Mouse (Mus musculus): Measurements from ENCODE around the gene Pkp3.
"Not testable (repeated sequence)": the region's sequence is repeated elsewhere in the genome, so short reads cannot be mapped to it uniquely, and the experiment has no call there.

Pkp3 gene

DNA sequence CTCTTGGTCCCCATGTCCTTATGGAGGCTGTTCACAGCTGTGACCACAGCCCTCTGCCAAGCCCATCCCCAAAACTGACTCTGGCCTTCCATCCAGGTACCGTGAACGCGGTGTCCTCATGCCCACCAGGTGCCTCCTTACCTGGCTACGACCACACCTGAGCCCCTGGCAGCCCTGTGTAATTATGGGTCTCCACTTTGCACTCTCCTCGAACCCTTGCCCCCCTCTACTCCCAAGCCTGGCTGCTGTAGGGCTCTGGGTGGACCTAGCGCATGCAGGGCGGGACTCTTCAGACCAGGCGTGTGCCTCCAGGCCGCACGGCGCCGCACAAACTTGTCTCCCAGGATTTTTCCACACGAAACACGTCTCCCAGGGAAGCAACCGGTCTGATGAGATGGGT is at the start of gene Pkp3:
Pkp3 (plus strand) TSS at position 378 of the 400 bp plus-strand sequence.
- in situ Hi-C loops (cut with MboI, MseI): loop anchor here in 1 of 2 experiments (25.0 kb wide), 1 partner anchor 1984 kb away; the partner anchor contains the start of genes Cd81 and Tssc4

DNA sequence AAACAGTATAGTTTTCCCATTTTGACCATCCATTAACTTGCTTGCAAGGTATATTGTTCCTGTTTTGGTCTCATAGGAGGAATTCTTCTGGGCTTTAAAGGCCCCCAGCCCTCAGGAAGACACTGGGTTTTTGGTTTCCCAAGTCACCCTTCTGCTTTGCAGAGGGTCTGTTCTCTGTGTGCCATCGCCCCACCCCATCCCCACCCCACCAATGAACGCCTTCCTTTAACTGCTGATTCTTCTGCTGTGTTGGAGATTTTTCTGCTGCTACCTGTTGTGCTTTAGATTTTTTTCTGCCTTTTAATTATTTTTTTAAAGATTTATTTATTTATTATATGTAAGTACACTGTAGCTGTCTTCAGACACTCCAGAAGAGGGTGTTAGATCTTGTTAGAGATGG is 49.2 kb upstream of the Pkp3 start, which contains the start of gene Gm17387:
Gm17387 (plus strand) TSS at position 301 of the 400 bp plus-strand sequence.
- in situ Hi-C loops (cut with MboI, MseI): no loop called here

DNA sequence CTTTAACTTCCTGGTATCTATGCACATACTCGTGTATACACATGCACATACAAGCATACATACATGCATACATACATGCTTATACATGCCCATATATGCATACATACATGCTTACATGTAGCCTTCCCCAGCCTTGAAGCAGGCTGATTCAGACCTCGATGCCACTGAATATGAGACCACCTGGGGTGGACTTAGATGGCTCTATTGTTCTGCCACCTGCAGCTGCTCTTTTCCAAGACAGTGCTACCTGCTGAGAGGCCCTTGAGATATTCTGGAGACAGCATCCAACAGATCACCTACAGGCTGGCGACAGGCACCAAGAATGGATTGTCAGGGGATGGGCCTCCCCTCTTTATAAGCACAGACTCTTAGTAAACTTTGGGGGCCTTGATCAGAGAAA is 47.6 kb upstream of the Pkp3 start:
- in situ Hi-C loops (cut with MboI, MseI): no loop called here

DNA sequence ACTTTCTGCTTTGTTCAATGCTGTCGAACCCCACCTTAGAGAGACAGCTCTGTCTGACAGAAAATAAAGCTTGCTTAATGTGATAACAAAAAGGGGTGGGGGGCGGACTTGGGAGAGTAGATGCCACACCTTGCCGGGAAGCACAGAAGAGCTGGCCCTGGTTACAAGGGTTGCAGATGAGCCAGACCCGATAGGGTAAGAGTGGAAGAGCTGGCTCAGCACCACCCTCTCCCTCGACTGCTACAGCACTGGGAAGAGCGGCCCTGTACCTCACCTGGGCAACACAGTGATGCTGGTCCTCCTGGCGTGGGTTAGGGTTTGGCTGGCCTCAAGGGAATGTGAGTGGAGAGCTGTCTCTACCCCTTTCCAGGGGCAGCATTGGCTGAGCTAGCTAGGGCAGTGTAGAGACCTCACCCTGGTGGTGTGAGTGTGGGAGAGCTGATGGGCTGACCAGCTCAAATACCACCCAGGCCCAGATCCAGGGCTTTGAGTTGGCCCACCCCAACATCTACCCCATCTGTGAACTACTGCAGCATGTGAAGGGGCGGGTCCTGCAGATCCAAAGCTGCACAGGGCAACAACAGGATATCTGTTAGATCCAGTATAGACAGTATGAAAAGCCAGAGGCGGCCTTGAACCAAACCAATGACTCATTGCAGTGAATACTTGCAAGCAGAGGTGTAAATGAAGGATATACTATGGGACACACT is 45.4 kb upstream of the Pkp3 start:
- in situ Hi-C loops (cut with MboI, MseI): no loop called here

DNA sequence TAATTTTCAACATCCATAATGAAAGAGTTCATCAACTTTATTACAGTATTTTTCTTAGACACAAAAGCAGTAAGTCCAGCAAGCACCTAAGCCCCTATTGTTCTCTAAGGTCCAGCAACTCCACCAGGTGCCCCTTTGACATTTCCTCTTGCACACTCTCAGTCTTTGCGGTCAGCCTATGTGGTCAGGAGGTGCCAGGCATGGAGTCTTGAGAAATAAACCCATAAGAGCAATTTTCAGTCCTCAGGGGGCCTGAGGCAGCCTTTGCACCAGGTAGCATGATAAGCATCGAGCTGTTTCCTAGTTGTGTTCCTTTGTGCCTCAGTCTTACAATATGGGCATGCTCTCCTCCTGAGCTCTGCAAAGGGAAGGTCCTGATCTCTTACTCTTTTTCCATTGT is 41.4 kb upstream of the Pkp3 start:
- in situ Hi-C loops (cut with MboI, MseI): not testable (repeated sequence)

DNA sequence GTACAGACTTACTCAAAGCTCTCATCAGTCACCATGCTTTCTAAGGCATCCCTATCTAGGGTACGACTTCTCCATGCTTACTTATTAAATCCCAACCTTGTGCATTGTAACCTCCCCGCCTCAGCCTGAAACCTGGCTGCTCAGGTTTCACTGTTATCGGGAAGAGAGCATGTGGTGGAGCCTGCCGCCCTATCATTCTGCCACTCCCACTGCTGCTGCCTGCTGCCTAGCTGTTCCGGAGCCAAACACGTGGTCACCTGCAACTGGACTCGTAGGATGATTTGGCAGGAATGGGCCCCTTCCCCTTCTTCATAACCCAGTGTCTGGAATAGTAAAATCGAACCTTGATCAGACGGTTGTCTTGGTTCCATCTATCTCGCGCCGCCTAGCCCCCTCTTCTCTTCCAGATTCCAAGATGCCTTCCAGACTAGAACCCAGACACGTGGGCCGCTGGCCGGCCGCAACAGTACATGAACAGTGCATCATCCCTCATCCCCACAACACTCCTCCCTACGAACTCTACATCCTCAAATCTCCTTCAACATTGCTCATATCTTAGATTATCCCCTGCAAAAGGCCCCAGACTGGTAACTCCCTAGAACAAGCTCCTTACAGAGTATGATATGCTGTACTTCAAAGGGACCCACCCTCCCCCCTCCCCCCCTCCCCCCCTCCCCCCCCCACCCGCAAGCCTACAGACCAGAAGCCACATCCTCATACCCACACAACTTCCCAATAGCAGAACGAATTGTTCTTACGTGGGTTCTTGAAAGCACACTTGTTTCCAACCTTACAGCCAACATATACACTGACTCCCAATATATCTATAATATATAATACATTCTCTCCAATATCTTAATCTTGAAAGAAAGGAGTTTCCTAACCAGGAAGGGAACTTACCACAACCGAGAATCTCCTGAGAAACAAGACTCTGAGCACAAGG is 39.7 kb upstream of the Pkp3 start:
- in situ Hi-C loops (cut with MboI, MseI): no loop called here

DNA sequence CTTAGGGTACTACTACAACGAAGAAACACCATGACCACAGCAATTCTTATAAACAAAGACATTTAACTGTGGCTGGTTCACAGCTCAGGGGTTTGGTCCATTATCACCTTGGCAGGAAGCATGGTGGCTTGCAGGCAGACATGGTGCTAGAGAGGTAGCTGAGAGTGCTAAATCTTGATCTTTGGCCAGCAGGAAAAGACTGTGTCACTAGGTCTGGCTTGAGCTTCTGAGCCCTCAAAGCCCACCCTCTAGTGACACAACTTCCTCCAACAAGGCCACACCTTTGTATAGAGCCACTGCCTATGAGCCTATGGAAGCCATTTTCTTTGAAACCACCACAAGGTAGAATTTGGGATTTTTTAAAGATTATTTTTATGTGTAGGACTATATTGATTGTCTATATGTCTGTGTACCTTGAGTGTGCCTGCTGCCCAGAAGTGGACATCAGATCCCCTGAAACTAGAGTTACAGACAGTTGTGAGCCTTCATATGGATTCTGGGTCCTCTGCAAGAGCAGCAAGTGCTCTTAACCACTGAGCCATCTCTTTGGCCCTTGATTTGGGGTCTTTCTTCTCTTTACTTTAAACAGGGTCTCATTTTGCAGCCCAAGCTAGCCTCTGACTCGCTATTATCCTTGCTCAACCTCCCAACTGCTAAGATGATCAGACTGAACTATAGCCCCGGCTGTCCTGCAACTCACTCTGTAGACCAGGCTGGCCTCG is 38.5 kb upstream of the Pkp3 start:
- in situ Hi-C loops (cut with MboI, MseI): loop anchor here in 1 of 2 experiments (10.0 kb wide), 1 partner anchor 1245 kb away; no protein-coding TSS in a partner anchor

DNA sequence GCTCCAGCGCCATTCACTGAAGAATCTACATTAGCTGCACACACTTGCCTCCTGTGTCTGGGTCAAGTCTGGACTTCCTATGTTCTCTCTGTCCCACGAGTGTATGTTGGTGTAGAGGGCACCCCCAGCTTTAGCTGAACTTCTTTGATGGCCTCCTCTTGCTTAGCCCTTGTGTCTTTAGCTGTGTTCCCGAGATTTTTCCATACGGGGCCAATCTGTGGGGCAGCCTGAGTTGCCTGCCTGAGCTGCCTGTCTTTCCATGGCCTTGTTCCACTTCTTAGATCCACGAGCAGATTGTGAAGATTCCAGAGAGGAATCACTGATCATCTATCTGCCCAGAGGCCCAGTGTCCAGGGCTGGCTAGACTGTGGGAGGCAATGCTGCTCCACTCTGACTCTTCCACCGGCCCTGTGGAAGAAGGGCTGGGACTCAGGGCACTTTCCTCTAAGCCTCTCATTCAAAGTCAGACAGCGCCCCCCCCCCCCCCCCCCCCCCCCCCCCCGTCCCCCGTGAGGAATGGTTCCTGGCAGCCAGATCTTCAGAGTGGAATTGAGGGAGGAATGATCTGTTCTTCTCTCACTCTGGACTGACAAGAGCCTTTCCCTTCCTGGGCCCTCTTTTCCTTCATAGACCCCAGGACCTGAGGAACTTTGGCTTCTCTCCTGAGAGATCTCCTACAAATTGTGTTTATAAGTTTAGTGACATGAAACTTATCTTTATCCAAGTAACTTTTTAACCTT is 37.0 kb upstream of the Pkp3 start:
- in situ Hi-C loops (cut with MboI, MseI): loop anchor here in 1 of 2 experiments (10.0 kb wide), 1 partner anchor 1244 kb away; no protein-coding TSS in a partner anchor

DNA sequence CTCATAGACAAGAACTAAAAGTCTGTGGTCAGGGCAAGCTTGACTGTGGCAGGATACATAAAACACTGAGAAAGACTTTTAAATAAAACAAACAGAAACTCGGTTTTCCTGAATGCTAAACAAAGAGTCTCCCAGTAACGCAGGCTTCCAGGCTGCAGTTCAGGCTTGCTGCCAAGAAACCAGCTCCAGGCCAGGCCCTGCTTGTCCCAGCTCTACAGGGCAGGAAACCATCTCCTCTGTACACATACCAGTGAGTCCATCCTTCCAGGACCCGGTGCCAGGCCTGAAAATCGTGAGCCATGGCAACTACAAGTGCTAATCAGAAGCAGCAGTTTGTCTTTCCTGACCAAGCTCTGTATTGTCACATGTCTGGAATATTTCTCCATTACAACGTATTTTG is 36.4 kb upstream of the Pkp3 start:
- in situ Hi-C loops (cut with MboI, MseI): loop anchor here in 1 of 2 experiments (10.0 kb wide), 1 partner anchor 1243 kb away; no protein-coding TSS in a partner anchor

DNA sequence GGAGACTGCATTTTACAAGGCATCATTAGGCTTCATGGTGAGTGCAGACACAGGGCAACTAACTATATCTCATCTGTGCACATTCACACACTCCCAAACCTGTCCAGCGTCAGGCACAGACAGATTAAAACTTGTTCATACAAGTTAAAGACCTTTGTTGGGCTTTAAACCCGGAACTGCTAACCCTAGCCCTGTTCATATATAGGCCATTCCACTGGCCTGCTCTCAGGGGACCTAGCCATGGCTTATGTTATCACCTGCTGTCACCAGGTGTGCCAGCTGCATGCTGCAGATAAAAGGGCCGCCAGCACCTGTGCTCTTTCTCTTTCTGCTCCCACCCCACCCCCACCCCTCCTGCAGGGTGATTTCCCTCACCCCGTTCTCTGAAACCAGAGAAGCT is 35.5 kb upstream of the Pkp3 start:
- in situ Hi-C loops (cut with MboI, MseI): loop anchor here in 1 of 2 experiments (10.0 kb wide), 1 partner anchor 1242 kb away; no protein-coding TSS in a partner anchor

DNA sequence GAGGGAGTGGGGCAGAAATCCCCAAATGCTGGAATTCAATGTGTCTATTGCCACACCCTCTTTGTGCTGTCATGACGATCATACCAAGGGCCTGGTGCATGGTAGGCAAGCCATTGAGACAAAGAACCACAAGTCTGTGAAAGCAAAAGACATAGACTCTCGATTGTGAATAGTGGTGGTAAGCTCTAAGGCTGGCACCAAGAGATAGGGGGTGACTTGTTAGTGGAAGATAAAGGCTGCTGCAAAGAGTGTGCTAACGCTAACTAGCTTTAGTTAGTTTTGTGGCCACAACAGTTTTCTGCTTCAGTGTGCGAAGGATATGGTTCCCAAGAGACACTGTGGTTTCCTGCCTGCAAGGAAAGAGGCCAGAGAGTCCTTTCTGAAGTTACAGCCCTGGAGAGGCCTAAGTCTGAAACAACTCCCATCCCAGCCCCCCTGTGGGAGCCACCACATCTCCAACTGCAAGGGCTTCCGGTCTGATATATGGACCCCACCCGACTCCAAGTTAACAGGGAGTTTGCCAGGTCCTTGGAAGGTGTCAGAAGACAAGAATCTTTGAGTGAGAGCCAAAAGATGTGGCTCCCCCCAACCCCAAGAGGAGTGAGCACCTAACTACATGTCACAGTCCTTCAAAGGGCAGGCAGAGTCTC is 31.0 kb upstream of the Pkp3 start:
- in situ Hi-C loops (cut with MboI, MseI): loop anchor here (5.0 to 10.0 kb wide), 4 partner anchors 35 to 1238 kb away; partner anchors contain the start of genes Cox8b (in 2 of the 2), Gm45717 (in 2 of the 2), Ifitm2 (in 2 of the 2) and Ifitm3 (in 2 of the 2)

DNA sequence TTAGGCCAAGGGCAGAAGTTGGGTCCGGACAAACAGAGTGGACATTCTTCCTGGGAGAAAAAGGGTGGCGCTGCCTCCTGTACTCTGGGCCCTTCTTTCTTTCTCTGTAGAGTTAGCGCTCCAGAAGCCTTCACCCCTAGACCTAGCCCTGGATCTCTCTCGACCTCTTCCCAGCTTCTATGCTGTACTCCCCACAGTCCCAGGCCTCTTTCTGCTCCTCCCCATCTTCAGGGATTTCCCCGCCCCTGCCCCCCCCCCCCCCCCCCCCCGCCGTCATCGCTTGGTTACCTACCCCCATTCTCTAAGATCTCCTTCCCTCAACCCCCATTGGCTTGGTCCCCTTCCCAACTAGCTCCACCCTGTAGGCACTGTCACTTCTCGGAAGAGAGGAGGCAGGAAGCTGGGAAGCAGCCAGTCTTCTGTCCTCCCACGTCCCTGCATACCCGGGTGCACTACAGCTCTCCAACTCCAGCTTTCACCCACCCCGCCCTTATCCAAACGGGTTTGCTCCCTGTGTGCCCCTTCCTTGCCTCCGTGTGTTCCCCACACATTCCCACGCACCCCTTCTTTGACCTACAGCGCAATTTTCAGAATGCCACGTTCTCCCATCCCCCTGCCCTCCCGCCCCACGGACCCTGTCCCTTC is 30.3 kb upstream of the Pkp3 start:
- in situ Hi-C loops (cut with MboI, MseI): loop anchor here (5.0 to 10.0 kb wide), 4 partner anchors 35 to 1237 kb away; partner anchors contain the start of genes Cox8b (in 2 of the 2), Gm45717 (in 2 of the 2), Ifitm2 (in 2 of the 2) and Ifitm3 (in 2 of the 2)

DNA sequence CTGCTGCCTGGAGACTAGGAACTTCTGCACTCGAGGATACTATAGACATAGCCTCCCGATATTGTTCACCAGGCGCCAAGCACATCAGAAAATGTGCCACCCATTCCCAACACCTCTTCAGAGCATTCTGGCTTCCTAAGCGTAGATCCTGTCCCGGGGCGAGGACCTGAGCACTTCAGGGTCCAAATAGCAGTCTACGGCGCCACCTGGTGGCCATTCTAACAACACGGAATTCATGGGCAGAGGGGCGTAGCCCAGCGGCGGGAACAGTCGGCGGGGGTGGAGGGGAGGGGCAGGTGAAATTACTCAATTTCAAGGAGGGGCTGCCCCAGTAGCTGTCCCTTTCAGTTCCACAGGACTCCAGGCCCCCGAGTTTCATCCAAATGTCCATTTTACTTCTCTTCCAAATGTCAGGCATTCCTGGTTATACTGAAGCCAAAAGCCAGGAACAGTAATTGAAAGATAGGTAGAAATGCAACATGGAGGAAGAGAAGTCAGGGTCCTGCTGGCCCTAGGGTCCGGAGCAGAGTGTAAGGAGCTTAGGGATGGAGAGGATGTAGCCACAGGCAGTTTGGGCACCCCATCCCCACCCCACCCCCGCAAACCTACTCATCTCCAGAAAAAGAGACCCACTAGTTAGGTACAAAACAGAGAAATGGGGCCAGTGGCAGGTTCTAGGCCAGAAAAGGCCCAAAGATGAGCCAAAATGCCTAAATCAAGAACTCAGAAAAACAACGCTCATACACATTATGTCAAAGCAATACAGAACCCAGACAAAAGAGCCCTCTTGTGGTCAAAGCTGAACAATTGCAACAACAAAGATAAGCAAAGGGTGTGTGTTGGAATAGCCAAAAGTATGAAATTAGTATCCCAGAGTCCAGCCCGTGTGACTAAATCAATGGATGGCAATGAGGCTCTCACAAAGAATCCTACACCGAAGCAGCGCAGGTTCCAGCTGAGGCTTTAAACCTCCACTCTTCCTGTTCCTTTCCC is 29.5 kb upstream of the Pkp3 start:
- in situ Hi-C loops (cut with MboI, MseI): loop anchor here (5.0 to 10.0 kb wide), 4 partner anchors 36 to 1236 kb away; partner anchors contain the start of genes Cox8b (in 2 of the 2), Gm45717 (in 2 of the 2), Ifitm2 (in 2 of the 2) and Ifitm3 (in 2 of the 2)

DNA sequence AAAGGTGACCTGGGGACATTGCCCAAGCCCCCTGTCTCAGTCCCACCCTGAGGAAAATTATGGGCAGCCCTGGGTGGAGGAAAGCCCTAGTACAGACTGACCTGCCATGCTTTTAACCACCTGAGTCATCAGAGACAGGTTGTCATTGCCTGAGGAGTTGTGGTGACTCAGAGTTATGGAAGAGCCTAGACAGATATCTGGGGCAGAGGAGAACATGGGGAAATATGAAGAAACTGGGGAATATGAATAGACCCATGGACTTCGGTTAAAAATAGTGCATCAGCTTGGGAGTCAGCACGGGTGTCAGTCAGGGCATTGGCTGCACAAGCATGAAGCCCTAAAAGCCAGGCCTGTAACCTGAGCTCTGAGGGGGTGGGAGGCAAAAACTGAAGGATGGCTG is 28.7 kb upstream of the Pkp3 start:
- in situ Hi-C loops (cut with MboI, MseI): loop anchor here (5.0 to 10.0 kb wide), 4 partner anchors 37 to 1235 kb away; partner anchors contain the start of genes Cox8b (in 2 of the 2), Gm45717 (in 2 of the 2), Ifitm2 (in 2 of the 2) and Ifitm3 (in 2 of the 2)

DNA sequence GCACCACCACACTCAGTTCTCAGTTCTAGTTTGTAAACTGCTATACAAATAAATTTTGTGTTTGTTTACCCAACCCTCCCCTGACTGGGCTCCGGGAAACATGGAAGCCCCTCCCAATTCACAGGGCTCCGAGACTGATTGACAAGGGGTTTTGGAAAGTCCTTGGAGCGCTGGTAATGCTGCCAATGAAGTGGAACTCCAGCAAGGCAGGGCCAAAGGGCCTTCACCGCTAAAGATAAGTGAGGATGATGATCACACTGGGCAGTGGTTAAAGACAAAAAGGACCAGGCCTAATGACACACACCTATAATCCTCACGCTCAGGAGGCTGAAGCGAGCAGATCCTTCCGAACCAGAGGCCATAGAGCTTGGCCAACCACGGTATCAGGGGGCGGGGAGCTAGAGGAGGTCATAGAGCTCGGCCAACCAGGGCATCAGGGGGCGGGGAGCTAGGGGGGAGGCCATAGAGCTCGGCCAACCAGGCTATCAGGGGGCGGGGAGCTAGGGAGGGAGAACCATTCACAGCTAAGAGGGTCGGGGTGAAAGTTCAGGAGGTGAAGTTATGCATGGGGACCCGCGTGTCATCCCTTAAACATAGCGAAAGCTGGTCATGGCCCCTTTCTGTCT is 26.8 kb upstream of the Pkp3 start:
- in situ Hi-C loops (cut with MboI, MseI): loop anchor here (5.0 to 10.0 kb wide), 3 partner anchors 124 to 209 kb away; partner anchors contain the start of genes Odf3 (in 1 of the 2), Rnh1 (in 1 of the 2) and Scgb1c1 (in 1 of the 2)

DNA sequence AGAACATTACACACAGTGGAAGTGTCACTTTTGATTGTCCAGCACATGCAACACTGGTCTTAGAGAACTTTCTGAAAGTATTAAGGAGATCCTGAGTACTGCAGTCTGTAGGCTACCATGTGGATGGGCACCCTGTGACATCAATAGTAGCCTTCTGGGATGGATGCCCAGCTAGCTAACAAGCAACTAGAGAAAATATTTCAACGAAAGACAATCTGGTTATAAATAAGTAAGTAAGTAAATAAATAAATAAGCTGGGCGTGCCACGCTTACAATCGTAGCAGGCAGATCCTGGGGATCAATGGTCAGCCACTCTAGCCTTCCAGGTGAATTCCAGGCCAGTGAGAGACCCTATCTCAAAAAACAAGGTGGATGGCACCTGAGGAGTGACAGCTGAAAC is 26.0 kb upstream of the Pkp3 start:
- in situ Hi-C loops (cut with MboI, MseI): loop anchor here (5.0 to 10.0 kb wide), 3 partner anchors 123 to 210 kb away; partner anchors contain the start of genes Odf3 (in 1 of the 2), Rnh1 (in 1 of the 2) and Scgb1c1 (in 1 of the 2)

DNA sequence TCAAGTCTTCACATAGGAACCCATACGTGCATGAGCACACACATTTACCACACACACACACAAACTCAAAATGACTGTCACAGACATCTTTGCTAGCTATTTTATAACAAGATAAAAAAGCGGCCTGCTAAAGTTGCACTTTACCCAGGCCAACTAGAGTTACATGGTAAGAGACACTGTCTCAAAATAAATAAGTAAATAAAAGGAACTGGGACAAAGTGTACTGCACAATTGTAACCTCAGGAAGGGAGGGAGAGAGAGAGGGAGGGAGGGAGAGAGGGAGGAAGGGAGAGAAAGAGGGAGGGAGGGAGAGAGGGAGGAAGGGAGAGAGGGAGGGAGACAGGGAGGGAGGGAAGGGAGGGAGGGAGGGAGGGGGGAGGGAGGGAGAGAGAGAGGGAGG is 25.6 kb upstream of the Pkp3 start:
- in situ Hi-C loops (cut with MboI, MseI): loop anchor here (5.0 to 10.0 kb wide), 3 partner anchors 122 to 210 kb away; partner anchors contain the start of genes Odf3 (in 1 of the 2), Rnh1 (in 1 of the 2) and Scgb1c1 (in 1 of the 2)

Measured in T-helper 17 cell (primary cell).